Mouse (Mus musculus) adrenal gland, adult (tissue): ENCODE measurements around the gene Krt10.
A peak's percentile ranks its signal among the peaks of the same experiment; 100 is the strongest.

ENCODE experiments used
- DNase-seq, 2 experiments: peaks; one replicate each; pipeline ENCODE4 v3.0.0; 2022 to 2023; ENCODE audit warnings: low spot score in 1 of 2; ENCODE audit not compliant: inconsistent age in 2 of 2

Gene Krt10

GRCm38 (mm10) chr11:99374803-99375202, 14.4 kb downstream of the Krt10 start, which contains the start of gene Krt28:
Krt28 (minus strand) TSS chr11:99374903.
- DNase-seq = no peak

GRCm38 (mm10) chr11:99369853-99370451, 19.2 kb downstream of the Krt10 start:
- peak in 1 of 2 experiments; percentile 25 for DNase-seq

- DNase-seq = peak in 1 of 2 experiments; percentile 41
Measured at GRCm38 (mm10) chr11:99369229-99369628, 19.9 kb downstream of the Krt10 start.

GRCm38 (mm10) chr11:99366791-99367190, 22.4 kb downstream of the Krt10 start:
- peak in 1 of 2 experiments; percentile 57 for DNase-seq

GRCm38 (mm10) chr11:99364412-99364811, 24.8 kb downstream of the Krt10 start:
- DNase-seq = peak in 1 of 2 experiments; percentile 63

- no peak for DNase-seq
Measured at GRCm38 (mm10) chr11:99361423-99361822, 27.7 kb downstream of the Krt10 start.

- DNase-seq = no peak
Measured at GRCm38 (mm10) chr11:99351004-99351403, 38.2 kb downstream of the Krt10 start, which contains the start of gene Krt27. Krt27 (minus strand) TSS chr11:99351104.

GRCm38 (mm10) chr11:99339299-99339847, 49.8 kb downstream of the Krt10 start:
- DNase-seq = no peak

GRCm38 (mm10) chr11:99337866-99338265, 51.3 kb downstream of the Krt10 start, which contains the start of gene Krt26:
Krt26 (minus strand) TSS chr11:99337966.
- no peak for DNase-seq
